Mouse (Mus musculus) C2C12 (cell line): ENCODE data around the gene Rbm3.

ENCODE experiments used
- CTCF ChIP-seq: IDR thresholded peaks from one replicate; pipeline ENCODE4 v1.5.1; 2011; ENCODE audit not compliant: control insufficient read depth, insufficient read depth, insufficient read length
- USF1 ChIP-seq: IDR thresholded peaks from one replicate; pipeline ENCODE4 v1.6.1; 2011; ENCODE audit warnings: low read depth, mild to moderate bottlenecking, control low read depth, moderate library complexity

GRCm38 (mm10) chrX:8175169-8175503 lies 29.5 kb upstream of the Rbm3 start:
- TF ChIP-seq CTCF (no peak), USF1 (no peak)
